Mouse (Mus musculus): ENCODE data around the gene Cpa4. TPM values are rescaled to one million over a fixed set of nuclear protein-coding genes. Genes with fewer than 3 reads are reported as not detected.

Gene Cpa4
- polyA plus RNA-seq (2015; fragmentation: Nextera tagmentation; extraction: Ambion mirVana), result 0.59 and 0.77 TPM in 2 replicates

DNA sequence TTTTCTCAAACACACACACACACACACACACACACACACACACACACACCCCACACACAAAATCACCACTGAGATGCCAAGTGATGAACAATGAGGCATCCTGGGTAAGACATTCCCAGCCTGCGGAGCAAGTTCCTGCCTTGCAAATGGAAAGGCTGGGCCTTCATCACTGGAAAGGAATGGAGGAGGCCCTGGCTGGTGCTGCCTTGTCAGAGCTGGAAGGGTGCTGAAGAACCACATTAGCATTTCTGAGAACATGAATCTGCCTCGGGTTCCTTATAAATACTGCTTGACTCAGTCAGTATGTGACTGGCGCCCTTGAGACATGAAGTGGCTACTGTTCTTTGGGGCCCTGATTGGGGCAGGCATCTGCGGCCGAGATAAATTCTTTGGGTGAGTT is at the start of gene Cpa4:
TSS of gene Cpa4 (plus strand) at position 301 of the 400 bp plus-strand sequence.
- Histone ChIP-seq H3K9ac (no peak within 1 kb of the TSS), H3K27ac (no peak within 1 kb of the TSS), H3K4me2 (replicated peaks) (no peak within 1 kb of the TSS), H3K9me3 (no peaks in the 10 kb centered on the region), H3K36me3 (no peaks in the 10 kb centered on the region), H3K4me1 (replicated peaks) (0 out of 2 replicates have a peak, but pooled peaks cover 5% of the 10 kb centered on the region), H3K4me3 (replicated peaks) (no peak within 1 kb of the TSS), H3K27me3 (replicated peaks) (no peaks in the 10 kb centered on the region)
- 67% methylated on average over 5 of the region's 5 CpGs for WGBS
- ATAC-seq, result no peak

GRCm38 (mm10) chr6:30520400-30520799 is 47.8 kb upstream of the Cpa4 start:
- ATAC-seq, result no peak
- H3K4me1 ChIP-seq (replicated peaks), result 0 out of 2 replicates have a peak, but pooled peaks cover 4% of the 10 kb centered on the region
- H3K4me3 ChIP-seq (replicated peaks), result no peak overlapping the region
- 70% methylated on average over 11 of the region's 11 CpGs for WGBS
- no peak overlapping the region for H3K9ac ChIP-seq
- no peak overlapping the region for H3K4me2 ChIP-seq (replicated peaks)
- H3K27ac ChIP-seq, result no peak overlapping the region
- no peaks in the 10 kb centered on the region for H3K9me3 ChIP-seq
- no peaks in the 10 kb centered on the region for H3K27me3 ChIP-seq (replicated peaks)
- no peaks in the 10 kb centered on the region for H3K36me3 ChIP-seq

DNA sequence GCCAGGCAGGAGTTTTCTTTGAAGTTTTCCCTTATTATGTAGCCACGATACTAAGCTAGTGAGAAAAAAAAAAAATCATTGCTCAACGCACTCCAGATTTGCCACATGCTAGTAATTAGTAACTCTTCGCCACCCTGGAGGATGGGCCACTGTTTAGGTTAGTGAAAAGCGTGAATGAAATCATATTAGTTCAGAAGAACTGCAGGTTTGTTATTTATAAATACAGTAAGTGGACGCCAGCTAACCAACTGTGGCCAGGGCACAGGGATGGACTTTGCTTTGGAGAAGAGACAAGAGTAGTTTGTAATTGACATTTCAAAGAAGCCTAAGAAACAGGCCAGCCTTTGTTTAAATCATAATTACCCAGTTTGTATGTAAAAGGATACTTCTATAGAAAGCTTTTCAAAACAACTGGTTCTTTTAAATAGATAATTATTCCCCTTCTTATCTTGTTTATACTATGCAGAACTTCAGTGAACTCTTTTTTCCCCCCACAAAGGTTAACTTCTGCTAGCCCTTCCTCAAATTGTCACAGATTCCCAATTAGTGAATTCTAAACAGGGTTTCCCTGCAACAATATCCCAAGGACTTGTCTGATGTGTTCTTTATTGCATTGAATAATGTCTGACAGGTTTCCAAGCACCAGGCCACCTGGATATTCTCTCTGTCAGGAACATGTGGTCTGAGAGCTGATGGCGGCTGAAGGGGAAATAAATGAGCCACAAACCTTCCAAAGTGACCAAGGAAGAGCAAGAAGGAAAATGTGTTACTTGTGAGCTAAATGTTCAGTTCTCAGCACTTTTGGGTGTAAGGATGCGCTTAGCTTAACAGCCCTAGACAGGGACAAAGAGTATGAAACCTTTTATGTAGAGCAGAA is 42.5 kb upstream of the Cpa4 start:
- Histone ChIP-seq H3K4me1 (replicated peaks) (peaks cover 17% of the 10 kb centered on the region; the same call in 1 of the 2 replicates), H3K27me3 (replicated peaks) (no peaks in the 10 kb centered on the region), H3K4me2 (replicated peaks) (no peak overlapping the region), H3K9me3 (no peaks in the 10 kb centered on the region), H3K4me3 (replicated peaks) (no peak overlapping the region), H3K27ac (peak overlapping the region; percentile 52), H3K36me3 (no peaks in the 10 kb centered on the region), H3K9ac (no peak overlapping the region)
- no peak for ATAC-seq
- WGBS, result 44% methylated on average over 7 of the region's 7 CpGs

GRCm38 (mm10) chr6:30526586-30527515 is 41.3 kb upstream of the Cpa4 start:
- 22% methylated on average over 19 of the region's 19 CpGs for WGBS
- Histone ChIP-seq H3K4me1 (replicated peaks) (peaks cover 17% of the 10 kb centered on the region; the same call in 1 of the 2 replicates), H3K36me3 (no peaks in the 10 kb centered on the region), H3K9ac (no peak overlapping the region), H3K4me3 (replicated peaks) (no peak overlapping the region), H3K27me3 (replicated peaks) (no peaks in the 10 kb centered on the region), H3K9me3 (no peaks in the 10 kb centered on the region), H3K4me2 (replicated peaks) (0 out of 2 replicates have a peak overlapping the region, but pooled peaks have one; percentile 21), H3K27ac (peak overlapping the region; percentile 79)
- peak; percentile 55 for ATAC-seq

GRCm38 (mm10) chr6:30528800-30529199 is 39.4 kb upstream of the Cpa4 start:
- no peak overlapping the region for H3K4me2 ChIP-seq (replicated peaks)
- no peaks in the 10 kb centered on the region for H3K27me3 ChIP-seq (replicated peaks)
- peaks cover 17% of the 10 kb centered on the region; the same call in 1 of the 2 replicates for H3K4me1 ChIP-seq (replicated peaks)
- no peak overlapping the region for H3K9ac ChIP-seq
- 0 out of 2 replicates have a peak overlapping the region, but pooled peaks have one; percentile 4 for H3K27ac ChIP-seq
- no peaks in the 10 kb centered on the region for H3K9me3 ChIP-seq
- H3K36me3 ChIP-seq, result no peaks in the 10 kb centered on the region
- ATAC-seq, result no peak
- WGBS, result 61% methylated on average over 6 of the region's 6 CpGs
- H3K4me3 ChIP-seq (replicated peaks), result no peak overlapping the region

DNA sequence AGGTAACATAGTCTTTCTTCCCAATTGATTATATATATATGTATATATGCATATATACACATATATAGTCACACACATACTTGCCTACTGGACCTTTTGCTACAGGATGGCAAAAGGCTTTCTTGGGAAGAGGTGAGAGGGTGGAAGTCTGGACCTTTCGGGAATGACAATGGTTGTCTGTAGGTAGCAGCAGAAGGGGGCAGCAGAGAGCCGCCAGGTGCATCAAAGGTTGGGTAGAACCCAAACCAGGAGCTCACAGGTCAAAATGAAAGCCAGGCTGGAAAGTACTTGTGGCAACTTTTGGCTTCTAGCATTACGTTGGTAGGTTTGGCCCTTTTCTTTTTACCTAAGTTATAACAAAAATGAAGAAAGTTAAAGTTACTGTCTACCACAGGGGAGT is 32.8 kb upstream of the Cpa4 start:
- H3K4me3 ChIP-seq (replicated peaks), result no peak overlapping the region
- H3K27me3 ChIP-seq (replicated peaks), result no peaks in the 10 kb centered on the region
- H3K4me2 ChIP-seq (replicated peaks), result no peak overlapping the region
- H3K4me1 ChIP-seq (replicated peaks), result peaks cover 7% of the 10 kb centered on the region; the same call in 1 of the 2 replicates
- H3K9ac ChIP-seq, result no peak overlapping the region
- H3K27ac ChIP-seq, result no peak overlapping the region
- no peaks in the 10 kb centered on the region for H3K36me3 ChIP-seq
- H3K9me3 ChIP-seq, result no peaks in the 10 kb centered on the region
- WGBS, result 61% methylated on average over 3 of the region's 3 CpGs
- no peak for ATAC-seq

DNA sequence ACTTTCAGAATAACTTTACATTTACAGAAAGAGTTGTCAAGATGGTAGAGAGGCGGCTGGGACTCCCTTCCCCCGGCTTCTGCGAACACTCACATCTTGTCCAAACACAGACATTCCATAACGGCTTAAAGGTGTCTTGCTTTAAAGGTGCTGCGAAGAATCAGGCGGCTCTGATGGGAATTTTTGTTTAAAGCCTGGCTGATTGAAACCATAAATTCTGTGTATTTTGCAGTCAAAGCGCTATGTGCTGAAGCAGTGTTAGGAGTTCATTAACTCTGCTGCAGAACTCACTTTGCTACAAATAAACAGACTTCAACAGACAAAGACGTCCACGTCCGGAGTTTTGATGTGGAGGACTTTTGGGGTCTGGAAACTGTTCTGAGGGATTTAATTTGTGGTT is 29.9 kb upstream of the Cpa4 start:
- Histone ChIP-seq H3K4me2 (replicated peaks) (no peak overlapping the region), H3K9ac (no peak overlapping the region), H3K9me3 (no peaks in the 10 kb centered on the region), H3K36me3 (no peaks in the 10 kb centered on the region), H3K27ac (peak overlapping the region; percentile 56), H3K4me3 (replicated peaks) (no peak overlapping the region), H3K4me1 (replicated peaks) (peaks cover 21% of the 10 kb centered on the region; the same call in 1 of the 2 replicates), H3K27me3 (replicated peaks) (no peaks in the 10 kb centered on the region)
- 27% methylated on average over 10 of the region's 10 CpGs for WGBS
- ATAC-seq, result 0 out of 2 replicates have a peak, but pooled peaks have one; percentile 35

DNA sequence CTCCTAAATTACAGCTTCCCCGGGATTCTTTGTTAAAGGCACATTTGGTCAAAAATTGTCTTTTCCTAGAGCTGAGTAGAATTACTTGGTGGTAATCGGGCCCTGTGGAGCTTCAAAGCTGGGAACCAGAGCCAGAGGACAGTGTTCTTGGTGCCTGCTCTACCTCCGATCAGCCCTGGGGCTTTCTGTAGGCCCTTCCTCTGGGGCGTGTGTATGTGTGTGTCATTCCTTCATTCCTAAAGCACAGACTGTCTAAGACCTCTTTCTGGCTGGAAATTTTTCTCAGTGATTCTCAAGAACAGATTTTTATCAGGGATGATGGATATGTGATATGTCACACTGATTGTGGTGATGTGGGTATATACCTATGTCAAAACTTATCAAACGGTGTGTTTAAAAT is 29.4 kb upstream of the Cpa4 start:
- ATAC-seq, result no peak
- Histone ChIP-seq H3K4me1 (replicated peaks) (peaks cover 21% of the 10 kb centered on the region; the same call in 1 of the 2 replicates), H3K36me3 (no peaks in the 10 kb centered on the region), H3K9ac (no peak overlapping the region), H3K4me2 (replicated peaks) (no peak overlapping the region), H3K4me3 (replicated peaks) (no peak overlapping the region), H3K27me3 (replicated peaks) (no peaks in the 10 kb centered on the region), H3K9me3 (no peaks in the 10 kb centered on the region), H3K27ac (peak overlapping the region; percentile 56)
- 53% methylated on average over 5 of the region's 5 CpGs for WGBS

- ATAC-seq, result peak; percentile 65
- H3K4me1 ChIP-seq (replicated peaks), result peaks cover 21% of the 10 kb centered on the region; the same call in 1 of the 2 replicates
- no peak within 1 kb of the TSS for H3K4me3 ChIP-seq (replicated peaks)
- no peak within 1 kb of the TSS for H3K4me2 ChIP-seq (replicated peaks)
- H3K9ac ChIP-seq, result no peak within 1 kb of the TSS
- no peaks in the 10 kb centered on the region for H3K36me3 ChIP-seq
- WGBS, result 44% methylated on average over 11 of the region's 11 CpGs
- no peaks in the 10 kb centered on the region for H3K9me3 ChIP-seq
- H3K27me3 ChIP-seq (replicated peaks), result no peaks in the 10 kb centered on the region
- H3K27ac ChIP-seq, result no peak within 1 kb of the TSS
These were observed 27.0 kb upstream of the Cpa4 start, which contains the start of gene Cpa2 for GRCm38 (mm10) chr6:30541009-30541799. TSS of gene Cpa2 (plus strand) at chr6:30541582.

DNA sequence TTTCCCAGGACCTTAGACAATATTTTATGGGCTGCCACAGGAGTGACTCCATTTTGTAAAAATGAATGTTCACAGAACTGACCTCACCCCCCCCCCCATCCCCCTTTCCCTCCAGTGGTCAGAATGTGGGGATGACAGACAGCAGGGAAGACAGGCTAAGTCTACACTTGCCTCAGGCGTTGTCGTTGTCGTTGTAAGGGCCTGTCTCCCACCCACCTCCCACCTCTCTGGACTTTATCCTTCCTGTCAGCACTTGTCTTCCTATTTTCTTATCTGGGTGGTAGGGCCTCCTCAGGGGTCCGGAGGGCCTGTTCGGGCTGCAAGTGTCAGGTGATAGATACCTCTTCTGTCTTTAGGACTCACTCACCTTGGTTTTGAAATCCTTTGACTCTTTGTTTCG is 25.9 kb upstream of the Cpa4 start:
- H3K4me1 ChIP-seq (replicated peaks), result peaks cover 28% of the 10 kb centered on the region
- H3K27me3 ChIP-seq (replicated peaks), result no peaks in the 10 kb centered on the region
- 67% methylated on average over 6 of the region's 6 CpGs for WGBS
- ATAC-seq, result no peak
- H3K36me3 ChIP-seq, result no peaks in the 10 kb centered on the region
- H3K9ac ChIP-seq, result no peak overlapping the region
- H3K4me3 ChIP-seq (replicated peaks), result no peak overlapping the region
- no peaks in the 10 kb centered on the region for H3K9me3 ChIP-seq
- H3K4me2 ChIP-seq (replicated peaks), result no peak overlapping the region
- no peak overlapping the region for H3K27ac ChIP-seq

DNA sequence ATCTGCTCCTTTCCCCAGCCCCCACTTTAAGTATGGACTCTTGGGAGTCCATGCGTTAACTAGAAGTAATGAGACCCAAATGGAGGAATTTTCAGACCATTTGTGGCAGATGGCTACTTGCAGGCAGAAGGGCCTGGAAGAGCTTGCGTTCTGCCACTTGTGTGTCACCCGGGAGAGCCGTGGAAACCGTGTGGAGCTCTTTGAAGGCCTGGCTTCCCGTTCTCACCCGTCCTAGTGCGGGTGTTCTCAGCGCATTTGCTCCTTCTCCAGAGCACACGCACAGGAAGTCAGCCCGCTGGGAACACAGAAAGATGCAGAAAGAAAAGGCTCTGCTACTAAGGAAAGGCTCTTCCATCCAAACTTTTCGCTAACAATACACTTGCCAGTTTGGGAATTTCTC is 25.1 kb upstream of the Cpa4 start:
- H3K9ac ChIP-seq, result no peak overlapping the region

More for the DNA sequence above, 25.1 kb upstream of the Cpa4 start:
- Histone ChIP-seq H3K4me2 (replicated peaks) (no peak overlapping the region), H3K4me1 (replicated peaks) (peaks cover 30% of the 10 kb centered on the region), H3K27ac (no peak overlapping the region), H3K9me3 (no peaks in the 10 kb centered on the region), H3K36me3 (no peaks in the 10 kb centered on the region), H3K27me3 (replicated peaks) (no peaks in the 10 kb centered on the region), H3K4me3 (replicated peaks) (no peak overlapping the region)
- ATAC-seq, result no peak
- 53% methylated on average over 12 of the region's 12 CpGs for WGBS

All from intestine, embryonic 15.5 days (tissue).